Mouse (Mus musculus) thymus, adult 2 months (tissue): Measurements from ENCODE around the gene Cttnbp2.

ENCODE experiments used
- CTCF ChIP-seq: fragments of 200-500 bp; IDR thresholded peaks from 2 replicates; pipeline ENCODE4 v1.5.1; 2012; ENCODE audit warnings: mild to moderate bottlenecking, control low read depth, low read length, moderate library complexity, borderline replicate concordance; ENCODE audit not compliant: control insufficient read depth, poor library complexity, insufficient read depth; ENCODE audit errors: extremely low read depth
- POLR2A ChIP-seq: fragments of 200-500 bp; IDR thresholded peaks from 2 replicates; pipeline ENCODE4 v1.6.1; 2012; ENCODE audit warnings: mild to moderate bottlenecking, low read length, control low read depth, moderate library complexity; ENCODE audit not compliant: control insufficient read depth, poor library complexity, insufficient read depth; ENCODE audit errors: extremely low read depth

- TF ChIP-seq CTCF (no peak), POLR2A (no peak)
Measured at GRCm38 (mm10) chr6:18465626-18466025, 49.0 kb downstream of the Cttnbp2 start.
